Mouse (Mus musculus) erythroblast, embryonic 14.5 days (primary cell): Measurements from ENCODE around the gene Dnah17.

Experiments used
- GATA1 ChIP-seq: IDR thresholded peaks from 2 replicates; pipeline ENCODE4 v1.6.1; 2012; ENCODE audit warnings: low read length, inconsistent platforms, mixed read lengths
- TAL1 ChIP-seq: IDR thresholded peaks from 3 replicates; pipeline ENCODE4 v1.6.1; 2012; ENCODE audit warnings: low read length, inconsistent platforms, mixed read lengths

DNA sequence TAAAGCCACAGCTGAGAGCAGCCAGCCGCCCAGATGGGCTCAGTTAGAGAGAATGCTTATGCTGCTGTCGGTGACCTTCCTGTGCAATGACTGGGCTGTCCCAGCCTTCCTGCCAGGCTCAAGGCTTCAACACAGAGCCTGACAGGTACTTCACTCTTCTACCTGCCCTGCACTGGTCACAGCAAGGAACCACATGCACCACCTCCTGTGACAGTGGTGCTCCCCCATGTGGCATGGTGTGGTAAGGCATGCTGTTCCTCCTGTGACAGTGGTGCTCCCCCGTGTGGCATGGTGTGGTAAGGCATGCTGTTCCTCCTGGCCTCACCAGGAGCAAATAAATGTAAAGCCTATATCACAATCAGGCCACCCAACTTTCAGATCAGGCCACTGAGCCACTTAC, 27.6 kb downstream of the Dnah17 start:
- TF ChIP-seq TAL1 (no peak), GATA1 (no peak)
